Mouse (Mus musculus): ENCODE results near the gene Cped1. TPM values are rescaled to one million over a fixed set of nuclear protein-coding genes. Genes with fewer than 3 reads are reported as not detected.

Cped1 gene
- polyA plus RNA-seq, 1 experiment, result 0.79 TPM

DNA sequence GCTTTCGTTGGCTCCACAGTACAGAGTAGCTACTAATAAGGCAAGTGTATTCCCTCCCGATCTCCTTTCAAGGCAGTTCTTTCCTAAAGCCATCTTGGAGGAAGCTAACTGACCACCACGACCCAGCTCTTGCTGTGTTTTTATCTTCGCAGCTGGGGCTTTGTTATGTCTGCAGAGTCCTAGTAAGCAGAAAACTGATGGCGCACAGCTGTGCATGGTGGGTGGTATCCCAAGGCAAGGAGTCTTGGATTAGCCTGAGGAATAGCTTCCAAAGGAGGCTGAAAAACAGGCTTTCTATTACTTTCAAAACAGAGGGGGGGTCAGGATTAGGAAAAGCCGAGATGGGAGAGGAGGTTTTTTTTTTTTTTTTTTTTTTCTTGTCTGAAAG, 17.5 kb downstream of the Cped1 start:
- no peak for TF ChIP-seq CEBPB (IDR thresholded peaks at IDR 0.05; ENCODE audit: insufficient read depth, poor library complexity, severe bottlenecking)
- TF ChIP-seq E2F4 (IDR thresholded peaks at IDR 0.05; ENCODE audit: insufficient read depth), result no peak
- TF ChIP-seq USF1 (IDR thresholded peaks at IDR 0.05; ENCODE audit: low read depth), result no peak
- no peak for TF ChIP-seq MYOD1 (IDR thresholded peaks at IDR 0.05; ENCODE audit: control insufficient read depth in 1 of 3, insufficient read length in 2 of 3, low read depth in 2 of 3)
- TF ChIP-seq MYOG (IDR thresholded peaks at IDR 0.05; ENCODE audit: control insufficient read depth in 1 of 3, insufficient read depth in 1 of 3, insufficient read length in 2 of 3, low read depth in 2 of 3), result no peak
- no peak for TF ChIP-seq TCF12 (IDR thresholded peaks at IDR 0.05; ENCODE audit: insufficient read depth, poor library complexity, severe bottlenecking)
- TF ChIP-seq POLR2AphosphoS2 (IDR thresholded peaks at IDR 0.05; ENCODE audit: insufficient read length, low read depth), result no peak
- no peak for TF ChIP-seq SRF (IDR thresholded peaks at IDR 0.05; ENCODE audit: control insufficient read depth, insufficient read length, low read depth)
- no peak for TF ChIP-seq POLR2A (IDR thresholded peaks at IDR 0.05; ENCODE audit: insufficient read length, low read depth)
- no peak for TF ChIP-seq MAX (IDR thresholded peaks at IDR 0.05; ENCODE audit: low read depth)
- no peak for TF ChIP-seq REST (IDR thresholded peaks at IDR 0.05; ENCODE audit: insufficient read depth, insufficient read length)
- no peak for TF ChIP-seq TCF3 (IDR thresholded peaks at IDR 0.05; ENCODE audit: insufficient read length, low read depth)
- Histone ChIP-seq H3K27me3 (ENCODE audit: control insufficient read depth, insufficient read depth, insufficient read length) (no peaks in the 10 kb centered on the region), H3ac (ENCODE audit: control insufficient read depth, insufficient read length) (no peak overlapping the region), H3K4me2 (ENCODE audit: low read depth) (no peak overlapping the region), H3K4me3 (no peak overlapping the region), H3K79me2 (ENCODE audit: control insufficient read depth, insufficient read depth) (no peaks in the 10 kb centered on the region), H3K36me3 (ENCODE audit: control insufficient read depth, insufficient read depth) (no peaks in the 10 kb centered on the region)

DNA sequence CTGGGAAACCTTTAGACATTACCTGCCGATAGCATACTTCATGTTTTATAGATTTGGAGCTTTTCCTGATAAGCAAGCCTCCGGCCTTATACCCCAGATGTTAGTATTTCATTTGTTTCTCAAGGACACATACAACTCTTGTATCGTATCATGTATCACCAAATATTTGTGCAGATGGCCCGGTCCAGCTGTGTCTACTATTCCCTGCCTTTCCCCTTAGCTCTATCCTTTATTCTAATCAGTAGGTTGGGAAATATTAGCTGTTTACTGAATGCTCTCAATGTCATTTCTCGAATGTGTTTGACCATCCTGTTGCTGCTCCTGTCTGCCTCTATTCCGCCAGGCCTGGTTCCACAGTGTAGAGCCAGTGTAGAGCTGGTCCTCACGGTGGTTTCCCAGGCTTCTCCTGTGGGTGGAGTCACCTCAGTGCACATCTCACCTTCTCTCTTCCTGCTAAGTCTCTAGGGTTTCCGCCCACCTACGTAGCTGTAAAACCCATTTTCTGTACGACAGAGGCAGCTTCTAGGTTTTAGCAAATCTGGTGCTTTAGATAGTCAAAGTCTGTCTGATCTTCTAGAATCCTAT, 18.3 kb downstream of the Cped1 start:
- Histone ChIP-seq H3ac (ENCODE audit: control insufficient read depth, insufficient read length) (no peak overlapping the region), H3K79me2 (ENCODE audit: control insufficient read depth, insufficient read depth) (no peaks in the 10 kb centered on the region), H3K4me2 (ENCODE audit: low read depth) (no peak overlapping the region), H3K36me3 (ENCODE audit: control insufficient read depth, insufficient read depth) (no peaks in the 10 kb centered on the region), H3K4me3 (no peak overlapping the region), H3K27me3 (ENCODE audit: control insufficient read depth, insufficient read depth, insufficient read length) (no peaks in the 10 kb centered on the region)
- no peak for TF ChIP-seq E2F4 (IDR thresholded peaks at IDR 0.05; ENCODE audit: insufficient read depth)
- no peak for TF ChIP-seq POLR2AphosphoS2 (IDR thresholded peaks at IDR 0.05; ENCODE audit: insufficient read length, low read depth)
- TF ChIP-seq USF1 (IDR thresholded peaks at IDR 0.05; ENCODE audit: low read depth), result no peak
- no peak for TF ChIP-seq TCF12 (IDR thresholded peaks at IDR 0.05; ENCODE audit: insufficient read depth, poor library complexity, severe bottlenecking)
- TF ChIP-seq CEBPB (IDR thresholded peaks at IDR 0.05; ENCODE audit: insufficient read depth, poor library complexity, severe bottlenecking), result no peak
- TF ChIP-seq MYOD1 (IDR thresholded peaks at IDR 0.05; ENCODE audit: control insufficient read depth in 1 of 3, insufficient read length in 2 of 3, low read depth in 2 of 3), result no peak
- TF ChIP-seq SRF (IDR thresholded peaks at IDR 0.05; ENCODE audit: control insufficient read depth, insufficient read length, low read depth), result no peak
- TF ChIP-seq REST (IDR thresholded peaks at IDR 0.05; ENCODE audit: insufficient read depth, insufficient read length), result no peak
- TF ChIP-seq TCF3 (IDR thresholded peaks at IDR 0.05; ENCODE audit: insufficient read length, low read depth), result no peak
- no peak for TF ChIP-seq POLR2A (IDR thresholded peaks at IDR 0.05; ENCODE audit: insufficient read length, low read depth)
- TF ChIP-seq MYOG (IDR thresholded peaks at IDR 0.05; ENCODE audit: control insufficient read depth in 1 of 3, insufficient read depth in 1 of 3, insufficient read length in 2 of 3, low read depth in 2 of 3), result no peak
- TF ChIP-seq MAX (IDR thresholded peaks at IDR 0.05; ENCODE audit: low read depth), result no peak

DNA sequence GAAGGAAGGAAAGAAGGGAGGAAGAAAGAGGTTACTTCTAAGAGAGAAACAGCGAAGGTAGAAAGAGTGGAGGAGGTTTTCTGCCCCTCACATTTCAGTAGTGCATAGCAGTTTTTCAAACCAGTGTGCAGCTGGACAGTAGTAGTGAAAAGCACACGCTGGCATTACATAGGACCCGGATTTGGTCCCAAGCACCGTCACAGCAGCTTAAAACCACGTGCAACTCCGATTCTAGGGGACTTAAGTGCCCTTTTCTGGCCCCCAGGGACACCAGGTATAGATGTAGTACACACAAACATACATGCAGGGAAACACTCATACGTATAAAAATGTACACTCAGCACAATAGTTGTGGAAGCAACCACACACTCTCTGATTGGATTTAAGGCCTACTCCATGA, 22.6 kb downstream of the Cped1 start:
- TF ChIP-seq MAX (IDR thresholded peaks at IDR 0.05; ENCODE audit: low read depth) (no peak), E2F4 (IDR thresholded peaks at IDR 0.05; ENCODE audit: insufficient read depth) (no peak), POLR2A (IDR thresholded peaks at IDR 0.05; ENCODE audit: insufficient read length, low read depth) (no peak), CEBPB (IDR thresholded peaks at IDR 0.05; ENCODE audit: insufficient read depth, poor library complexity, severe bottlenecking) (no peak), MYOG (IDR thresholded peaks at IDR 0.05; ENCODE audit: control insufficient read depth in 1 of 3, insufficient read depth in 1 of 3, insufficient read length in 2 of 3, low read depth in 2 of 3) (no peak), TCF12 (IDR thresholded peaks at IDR 0.05; ENCODE audit: insufficient read depth, poor library complexity, severe bottlenecking) (no peak), USF1 (IDR thresholded peaks at IDR 0.05; ENCODE audit: low read depth) (no peak), SRF (IDR thresholded peaks at IDR 0.05; ENCODE audit: control insufficient read depth, insufficient read length, low read depth) (no peak), POLR2AphosphoS2 (IDR thresholded peaks at IDR 0.05; ENCODE audit: insufficient read length, low read depth) (no peak), TCF3 (IDR thresholded peaks at IDR 0.05; ENCODE audit: insufficient read length, low read depth) (no peak), MYOD1 (IDR thresholded peaks at IDR 0.05; ENCODE audit: control insufficient read depth in 1 of 3, insufficient read length in 2 of 3, low read depth in 2 of 3) (no peak), REST (IDR thresholded peaks at IDR 0.05; ENCODE audit: insufficient read depth, insufficient read length) (no peak)
- Histone ChIP-seq H3K79me2 (ENCODE audit: control insufficient read depth, insufficient read depth) (no peaks in the 10 kb centered on the region), H3K36me3 (ENCODE audit: control insufficient read depth, insufficient read depth) (no peaks in the 10 kb centered on the region), H3K4me2 (ENCODE audit: low read depth) (no peak overlapping the region), H3K27me3 (ENCODE audit: control insufficient read depth, insufficient read depth, insufficient read length) (no peaks in the 10 kb centered on the region), H3K4me3 (no peak overlapping the region), H3ac (ENCODE audit: control insufficient read depth, insufficient read length) (no peak overlapping the region)

DNA sequence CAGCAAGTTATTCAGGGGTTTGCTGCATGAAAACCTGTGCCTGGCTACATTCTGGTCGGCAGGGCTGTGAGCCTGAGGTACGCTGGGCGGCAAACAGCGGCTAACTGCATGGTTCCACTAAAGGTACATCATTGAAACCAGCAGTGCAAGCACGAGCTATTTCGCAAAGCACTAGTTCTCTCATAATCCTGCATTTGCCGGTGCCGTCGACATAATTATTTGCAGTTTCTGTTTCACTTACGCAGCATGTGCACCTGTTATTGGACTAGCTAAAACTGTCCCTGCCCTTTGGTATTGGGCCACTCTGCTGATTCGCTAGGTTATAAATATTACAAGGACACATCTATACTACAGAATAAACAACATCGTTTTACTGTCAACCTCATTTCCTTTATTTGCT, 24.5 kb downstream of the Cped1 start:
- no peak for TF ChIP-seq POLR2A (IDR thresholded peaks at IDR 0.05; ENCODE audit: insufficient read length, low read depth)
- peak in 1 of 3 experiments; percentile 26 for TF ChIP-seq MYOD1 (IDR thresholded peaks at IDR 0.05; ENCODE audit: control insufficient read depth in 1 of 3, insufficient read length in 2 of 3, low read depth in 2 of 3)
- Histone ChIP-seq H3K4me2 (ENCODE audit: low read depth) (peak overlapping the region; percentile 27), H3K79me2 (ENCODE audit: control insufficient read depth, insufficient read depth) (no peaks in the 10 kb centered on the region), H3K4me3 (no peak overlapping the region), H3K36me3 (ENCODE audit: control insufficient read depth, insufficient read depth) (no peaks in the 10 kb centered on the region), H3ac (ENCODE audit: control insufficient read depth, insufficient read length) (no peak overlapping the region), H3K27me3 (ENCODE audit: control insufficient read depth, insufficient read depth, insufficient read length) (no peaks in the 10 kb centered on the region)
